Mouse (Mus musculus): ENCODE results near the gene Pdik1l.

- TF ChIP-seq CTCF (conservative IDR thresholded peaks at IDR 0.05; ENCODE audit: insufficient read depth, insufficient read length, low read depth, low read length) (no peak), POLR2A (IDR thresholded peaks at IDR 0.05; ENCODE audit: low read depth, low read length) (no peak)
Observed at GRCm38 (mm10) chr4:134238686-134239085, 49.0 kb downstream of the Pdik1l start.
